Mouse (Mus musculus): Measurements from ENCODE around the gene Ccdc30. TPM values are rescaled to one million over a fixed set of nuclear protein-coding genes. Genes with fewer than 3 reads are reported as not detected.

Ccdc30 gene
- polyA plus RNA-seq, 2 experiments = 2.5 to 5.8 TPM

DNA sequence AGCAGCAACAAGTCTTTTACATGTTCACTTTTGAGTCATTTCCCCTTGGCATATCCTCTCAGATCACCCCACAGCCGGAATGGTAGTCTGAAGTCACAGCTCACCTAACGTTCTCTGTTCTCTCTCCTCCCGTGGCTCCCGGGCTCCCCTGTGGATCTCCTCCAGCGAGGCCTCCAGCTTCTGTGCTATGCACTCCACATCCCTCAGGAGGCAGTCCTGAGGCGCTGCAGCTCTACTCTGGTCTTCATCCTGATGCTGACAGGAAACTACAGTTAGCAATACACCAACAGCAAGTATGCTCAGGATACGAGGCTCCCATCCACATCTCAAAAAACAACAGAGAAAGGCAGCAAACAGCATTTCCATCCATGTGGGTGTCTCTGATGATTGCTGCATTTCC is 14.4 kb downstream of the Ccdc30 start:
- no peaks in the 10 kb centered on the region for H3K36me3 ChIP-seq (ENCODE audit: control insufficient read depth, insufficient read depth, low read length)
- no peak overlapping the region for H3K4me2 ChIP-seq (replicated peaks; ENCODE audit: low read depth, low read length, severe bottlenecking)
- ATAC-seq (ENCODE audit: low FRiP score, low read depth) = no peak
- no peak for DNase-seq (ENCODE audit: low spot score)
- TF ChIP-seq POLR2A (IDR thresholded peaks at IDR 0.05; ENCODE audit: borderline replicate concordance, extremely low read depth, insufficient read depth, insufficient read length) = no peak
- peaks cover 12% of the 10 kb centered on the region; the same call in 1 of the 2 replicates for H3K9me3 ChIP-seq (ENCODE audit: control insufficient read depth, low read length)
- no peak overlapping the region for H3K4me3 ChIP-seq (replicated peaks; ENCODE audit: low read length)
- H3K27ac ChIP-seq (replicated peaks; ENCODE audit: low read depth, low read length) = no peak overlapping the region
- no peak overlapping the region for H3K9ac ChIP-seq (ENCODE audit: low read depth, low read length, severe bottlenecking)
- H3K27me3 ChIP-seq (ENCODE audit: control insufficient read depth, insufficient read depth, low read length) = no peaks in the 10 kb centered on the region
- no peaks in the 10 kb centered on the region for H3K4me1 ChIP-seq (ENCODE audit: control insufficient read depth, insufficient read depth, low read length)
- WGBS = 53% methylated on average over 7 of the region's 7 CpGs

DNA sequence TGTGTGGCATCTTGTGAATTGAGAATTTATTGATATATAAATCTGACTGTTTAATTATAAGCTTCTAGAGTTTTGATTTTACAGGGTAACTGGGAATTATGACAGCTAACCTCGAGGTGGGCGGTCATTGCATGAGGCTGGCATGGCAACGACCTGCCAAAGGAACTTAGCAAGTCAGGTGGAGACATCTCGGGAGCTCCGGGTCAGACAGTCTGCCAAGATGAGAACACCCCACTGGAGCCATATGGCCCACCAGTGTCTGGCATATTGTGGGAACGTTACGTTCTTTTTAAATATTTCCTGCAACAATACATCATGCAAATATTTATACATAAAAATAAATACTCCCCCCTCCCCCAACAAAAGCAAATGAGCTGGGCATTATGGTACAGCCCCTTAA is 16.6 kb downstream of the Ccdc30 start:
- no peak for TF ChIP-seq POLR2A (IDR thresholded peaks at IDR 0.05; ENCODE audit: borderline replicate concordance, extremely low read depth, insufficient read depth, insufficient read length)
- WGBS = 87% methylated on average over 7 of the region's 7 CpGs
- no peak overlapping the region for H3K9ac ChIP-seq (ENCODE audit: low read depth, low read length, severe bottlenecking)
- peaks cover 12% of the 10 kb centered on the region; the same call in 1 of the 2 replicates for H3K9me3 ChIP-seq (ENCODE audit: control insufficient read depth, low read length)
- H3K4me1 ChIP-seq (ENCODE audit: control insufficient read depth, insufficient read depth, low read length) = no peaks in the 10 kb centered on the region
- H3K4me3 ChIP-seq (replicated peaks; ENCODE audit: low read length) = no peak overlapping the region
- no peak for ATAC-seq (ENCODE audit: low FRiP score, low read depth)
- no peaks in the 10 kb centered on the region for H3K36me3 ChIP-seq (ENCODE audit: control insufficient read depth, insufficient read depth, low read length)
- no peak for DNase-seq (ENCODE audit: low spot score)
- H3K27ac ChIP-seq (replicated peaks; ENCODE audit: low read depth, low read length) = no peak overlapping the region
- no peak overlapping the region for H3K4me2 ChIP-seq (replicated peaks; ENCODE audit: low read depth, low read length, severe bottlenecking)
- H3K27me3 ChIP-seq (ENCODE audit: control insufficient read depth, insufficient read depth, low read length) = no peaks in the 10 kb centered on the region

DNA sequence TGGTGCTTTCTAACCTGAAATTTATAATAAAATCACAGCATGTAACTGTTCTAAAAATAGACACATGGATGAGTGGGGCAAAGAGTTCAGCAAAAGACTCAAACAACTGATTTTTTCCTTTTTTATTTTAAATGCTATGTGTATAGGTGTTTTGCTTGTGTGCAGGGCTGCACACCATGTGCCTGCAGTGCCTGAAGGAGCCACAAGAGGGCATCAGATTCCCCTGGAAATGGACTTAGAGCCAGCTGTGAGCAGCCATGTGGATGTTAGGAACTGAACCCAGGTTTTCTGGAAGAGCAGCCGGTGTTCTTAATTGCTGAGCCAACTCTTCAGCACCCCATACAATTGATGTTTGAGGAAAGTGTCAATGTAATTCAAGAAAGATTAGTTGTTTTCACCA is 25.0 kb downstream of the Ccdc30 start:
- no peak overlapping the region for H3K9ac ChIP-seq (ENCODE audit: low read depth, low read length, severe bottlenecking)
- H3K4me2 ChIP-seq (replicated peaks; ENCODE audit: low read depth, low read length, severe bottlenecking) = no peak overlapping the region
- no peaks in the 10 kb centered on the region for H3K27me3 ChIP-seq (ENCODE audit: control insufficient read depth, insufficient read depth, low read length)
- no peak overlapping the region for H3K27ac ChIP-seq (replicated peaks; ENCODE audit: low read depth, low read length)
- ATAC-seq (ENCODE audit: low FRiP score, low read depth) (no peak), DNase-seq (ENCODE audit: low spot score) (no peak)
- WGBS = 93% methylated on average over 1 of the region's 1 CpGs
- H3K4me1 ChIP-seq (ENCODE audit: control insufficient read depth, insufficient read depth, low read length) = no peaks in the 10 kb centered on the region
- no peak overlapping the region for H3K4me3 ChIP-seq (replicated peaks; ENCODE audit: low read length)
- H3K9me3 ChIP-seq (ENCODE audit: control insufficient read depth, low read length) = no peaks in the 10 kb centered on the region; the same call in 1 of the 2 replicates
- no peak for TF ChIP-seq POLR2A (IDR thresholded peaks at IDR 0.05; ENCODE audit: borderline replicate concordance, extremely low read depth, insufficient read depth, insufficient read length)
- no peaks in the 10 kb centered on the region for H3K36me3 ChIP-seq (ENCODE audit: control insufficient read depth, insufficient read depth, low read length)

DNA sequence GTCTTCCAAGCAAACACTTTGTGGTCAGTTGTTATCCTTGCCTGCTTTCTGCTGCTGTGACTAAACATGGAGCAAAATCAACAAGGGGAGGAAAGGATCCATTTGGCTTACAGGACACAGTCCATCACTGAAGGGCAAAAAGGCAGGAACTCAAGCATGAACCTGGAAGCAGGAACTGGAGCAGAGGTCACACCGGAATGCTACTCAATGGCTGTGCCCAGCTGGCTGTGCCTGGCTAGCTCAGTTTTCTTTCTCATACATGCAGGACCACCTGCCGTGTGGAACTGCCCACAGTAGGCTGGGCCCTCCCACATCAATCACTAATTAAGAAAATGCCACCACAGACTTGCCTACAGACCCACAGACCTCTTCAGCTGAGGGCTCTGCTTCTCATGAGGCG is 26.1 kb downstream of the Ccdc30 start:
- no peaks in the 10 kb centered on the region; the same call in 1 of the 2 replicates for H3K9me3 ChIP-seq (ENCODE audit: control insufficient read depth, low read length)
- DNase-seq (ENCODE audit: low spot score) (no peak), ATAC-seq (ENCODE audit: low FRiP score, low read depth) (no peak)
- H3K4me1 ChIP-seq (ENCODE audit: control insufficient read depth, insufficient read depth, low read length) = no peaks in the 10 kb centered on the region
- H3K4me2 ChIP-seq (replicated peaks; ENCODE audit: low read depth, low read length, severe bottlenecking) = no peak overlapping the region
- no peaks in the 10 kb centered on the region for H3K36me3 ChIP-seq (ENCODE audit: control insufficient read depth, insufficient read depth, low read length)
- no peaks in the 10 kb centered on the region for H3K27me3 ChIP-seq (ENCODE audit: control insufficient read depth, insufficient read depth, low read length)
- TF ChIP-seq POLR2A (IDR thresholded peaks at IDR 0.05; ENCODE audit: borderline replicate concordance, extremely low read depth, insufficient read depth, insufficient read length) = no peak
- no peak overlapping the region for H3K9ac ChIP-seq (ENCODE audit: low read depth, low read length, severe bottlenecking)
- no peak overlapping the region for H3K27ac ChIP-seq (replicated peaks; ENCODE audit: low read depth, low read length)
- no peak overlapping the region for H3K4me3 ChIP-seq (replicated peaks; ENCODE audit: low read length)
- 54% methylated on average over 3 of the region's 3 CpGs for WGBS

DNA sequence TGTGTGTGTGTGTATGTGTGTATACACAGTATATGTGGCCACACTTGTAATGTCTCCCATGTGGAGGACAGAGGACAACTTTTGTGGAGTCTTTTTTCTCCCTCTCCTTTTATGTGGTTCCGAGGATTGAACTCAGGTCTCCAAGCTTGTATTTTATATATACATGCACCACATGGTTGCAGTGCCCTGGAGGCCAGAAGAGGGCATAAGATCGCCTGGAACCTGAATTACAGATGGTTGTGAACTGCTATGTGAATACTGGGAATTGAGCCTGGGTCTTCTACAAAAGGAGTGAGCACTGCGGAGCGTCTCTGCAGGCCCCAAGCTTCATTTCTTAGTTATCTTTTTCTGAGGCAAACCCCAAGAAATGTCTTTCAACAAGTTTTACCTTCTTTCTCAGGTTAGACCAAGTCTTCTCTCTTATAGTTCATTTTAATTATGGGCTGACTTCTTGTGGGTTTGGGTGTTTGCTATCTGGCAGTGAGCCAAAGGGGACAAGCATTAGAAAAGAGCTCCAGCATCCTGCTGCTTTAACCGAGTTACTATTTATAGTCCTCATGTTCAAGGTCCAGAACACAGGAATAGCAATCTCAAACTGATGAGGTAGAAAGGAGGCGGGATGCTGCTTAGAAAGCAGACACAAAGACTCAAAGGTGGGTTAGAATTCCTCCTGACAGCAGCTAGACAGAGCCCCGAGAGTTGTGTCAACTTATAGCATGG is 33.7 kb downstream of the Ccdc30 start:
- H3K36me3 ChIP-seq (ENCODE audit: control insufficient read depth, insufficient read depth, low read length) = no peaks in the 10 kb centered on the region
- DNase-seq (ENCODE audit: low spot score) (no peak), ATAC-seq (ENCODE audit: low FRiP score, low read depth) (no peak)
- H3K9me3 ChIP-seq (ENCODE audit: control insufficient read depth, low read length) = no peaks in the 10 kb centered on the region
- no peak overlapping the region for H3K9ac ChIP-seq (ENCODE audit: low read depth, low read length, severe bottlenecking)
- no peaks in the 10 kb centered on the region for H3K4me1 ChIP-seq (ENCODE audit: control insufficient read depth, insufficient read depth, low read length)
- no peak overlapping the region for H3K27ac ChIP-seq (replicated peaks; ENCODE audit: low read depth, low read length)
- H3K27me3 ChIP-seq (ENCODE audit: control insufficient read depth, insufficient read depth, low read length) = no peaks in the 10 kb centered on the region
- no peak overlapping the region for H3K4me3 ChIP-seq (replicated peaks; ENCODE audit: low read length)
- TF ChIP-seq POLR2A (IDR thresholded peaks at IDR 0.05; ENCODE audit: borderline replicate concordance, extremely low read depth, insufficient read depth, insufficient read length) = no peak
- 76% methylated on average over 7 of the region's 7 CpGs for WGBS
- H3K4me2 ChIP-seq (replicated peaks; ENCODE audit: low read depth, low read length, severe bottlenecking) = no peak overlapping the region

All from limb, embryonic 14.5 days (tissue).